Mouse (Mus musculus) liver, postnatal 0 days (tissue): Measurements from ENCODE around the gene Tnni1.

Experiments
- CTCF ChIP-seq: sonication (generic); IDR thresholded peaks from 2 replicates; pipeline ENCODE4 v1.5.1; 2016; ENCODE audit warnings: antibody characterized with exemption, low read depth
- EP300 ChIP-seq: IDR thresholded peaks from 2 replicates; pipeline ENCODE4 v1.6.1; 2016; ENCODE audit warnings: antibody characterized with exemption, low read depth, mild to moderate bottlenecking

DNA sequence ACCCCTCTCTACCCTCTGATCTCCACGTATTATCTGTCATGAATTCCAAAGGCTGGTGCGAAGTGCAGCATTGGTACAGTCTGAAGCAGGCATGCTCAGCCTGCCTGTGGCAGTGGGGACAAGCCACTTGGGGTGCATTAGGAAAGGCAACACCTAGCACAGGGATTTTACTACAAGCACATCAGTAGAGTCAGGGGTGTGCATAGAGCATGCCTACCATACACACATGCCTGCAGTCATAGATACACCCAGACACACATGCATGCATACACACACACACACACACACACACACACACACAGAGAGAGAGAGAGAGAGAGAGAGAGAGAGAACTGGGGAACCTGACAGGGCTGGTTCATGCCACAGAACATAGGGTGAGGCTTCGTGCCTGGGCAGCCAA is 33.0 kb downstream of the Tnni1 start:
- TF ChIP-seq CTCF (no peak), EP300 (no peak)
